Mouse (Mus musculus) kidney, adult 2 months (tissue): Measurements from ENCODE around the gene Slf2. TPM values are rescaled to one million over a fixed set of nuclear protein-coding genes. Genes with fewer than 3 reads are reported as not detected.

Experiments used
- DNase-seq: peaks from one replicate; pipeline ENCODE4 v3.0.0; 2021
- H3K27ac ChIP-seq: fragments of 200-500 bp; 2 replicates; pipeline ENCODE4 v1.5.1; 2012; ENCODE audit warnings: low read depth, low read length, control low read depth, inconsistent platforms; ENCODE audit not compliant: insufficient read depth
- H3K27me3 ChIP-seq: fragments of 200-500 bp; replicated peaks from 2 replicates; pipeline ENCODE4 v1.6.1; 2012; ENCODE audit warnings: mild to moderate bottlenecking, moderate library complexity, low read length, inconsistent platforms; ENCODE audit not compliant: control insufficient read depth, insufficient read depth
- H3K36me3 ChIP-seq: fragments of 200-500 bp; 2 replicates; pipeline ENCODE4 v1.6.1; 2012; ENCODE audit warnings: mild to moderate bottlenecking, moderate library complexity, low read length, inconsistent platforms; ENCODE audit not compliant: control insufficient read depth, insufficient read depth
- H3K4me1 ChIP-seq: fragments of 200-500 bp; 2 replicates; pipeline ENCODE4 v1.6.1; 2011; ENCODE audit warnings: low read length; ENCODE audit not compliant: control insufficient read depth, insufficient read depth
- H3K4me3 ChIP-seq: fragments of 200-500 bp; 2 replicates; pipeline ENCODE4 v1.5.1; 2011; ENCODE audit warnings: mild to moderate bottlenecking, low read depth, low read length, control low read depth; ENCODE audit not compliant: insufficient read depth
- CTCF ChIP-seq: fragments of 200-500 bp; conservative IDR thresholded peaks from 2 replicates; pipeline ENCODE4 v1.5.1; 2011; ENCODE audit warnings: low read depth, mild to moderate bottlenecking, control low read depth, low read length, moderate library complexity, mixed read lengths; ENCODE audit not compliant: insufficient read depth, insufficient read length
- POLR2A ChIP-seq: fragments of 200-500 bp; IDR thresholded peaks from one replicate; pipeline ENCODE4 v1.6.1; 2011; ENCODE audit warnings: low read depth, low read length, control low read depth
- WGBS: fragments of 180-500 bp; shearing (Covaris S2); methylation state at CpG from one replicate; pipeline ENCODE4 v1.1.7; 2018; 5-methylcytosine and 5-hydroxymethylcytosine counted together
- polyA plus RNA-seq: library from polyadenylated mRNA; depleted of rRNA; stranded (reverse); fragments of >200 nt; gene quantifications from 2 replicates; pipeline ENCODE4 v1.2.3, GENCODE M21; 2012

The Slf2 gene
- polyA plus RNA-seq, 1 experiment = 10.5 TPM

DNA sequence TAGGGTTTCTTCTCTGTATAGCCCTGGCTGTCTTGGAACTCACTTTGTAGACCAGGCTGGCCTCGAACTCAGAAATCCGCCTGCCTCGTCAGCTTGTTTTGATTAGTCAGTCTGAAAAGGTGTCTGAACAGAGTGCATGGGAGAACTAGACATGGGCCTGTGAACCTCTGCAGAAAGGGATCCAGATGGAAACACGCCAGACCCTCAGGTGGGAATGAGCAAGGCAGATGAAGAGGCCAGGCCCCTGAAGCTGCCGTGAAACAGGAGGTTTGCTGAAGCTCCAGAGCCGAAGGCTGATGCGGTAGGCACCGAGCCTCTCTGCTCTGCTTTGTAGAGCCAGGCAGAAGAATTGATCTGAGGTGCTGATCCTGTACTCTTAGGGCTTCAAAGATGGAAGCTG lies 81.3 kb downstream of the Slf2 start:
- H3K4me1 ChIP-seq = peaks cover 17% of the 10 kb centered on the region
- TF ChIP-seq POLR2A = no peak
- no peak for TF ChIP-seq CTCF
- no peak overlapping the region for H3K4me3 ChIP-seq
- no peaks in the 10 kb centered on the region for H3K36me3 ChIP-seq
- DNase-seq = no peak
- H3K27me3 ChIP-seq = no peaks in the 10 kb centered on the region
- 86% methylated on average over 8 of the region's 8 CpGs for WGBS
- H3K27ac ChIP-seq = no peak overlapping the region

DNA sequence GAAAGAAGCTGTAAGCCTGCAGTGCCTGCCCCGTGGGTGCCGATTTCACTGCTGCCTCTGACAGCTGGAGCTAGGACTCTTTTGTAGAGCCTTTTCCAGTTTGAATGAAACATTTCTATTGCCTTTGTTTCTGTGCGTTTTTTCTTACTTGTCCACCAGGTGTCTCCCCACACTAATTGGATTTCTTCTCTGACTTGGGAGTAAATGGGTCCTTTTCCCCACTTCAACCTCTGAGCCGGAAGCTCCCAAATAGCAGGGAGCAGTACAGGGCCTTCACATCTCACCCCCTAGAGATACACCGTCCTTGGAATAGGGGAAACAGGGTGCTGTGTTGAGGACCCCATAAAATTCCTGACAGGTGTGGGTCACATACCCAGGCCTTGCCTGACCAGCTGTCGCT lies 81.7 kb downstream of the Slf2 start:
- Histone ChIP-seq H3K36me3 (no peaks in the 10 kb centered on the region), H3K27me3 (no peaks in the 10 kb centered on the region), H3K27ac (no peak overlapping the region), H3K4me1 (peaks cover 13% of the 10 kb centered on the region), H3K4me3 (no peak overlapping the region)
- TF ChIP-seq CTCF (peak; percentile 18; the same call in 1 of the 2 replicates), POLR2A (no peak)
- 30% methylated on average over 6 of the region's 6 CpGs for WGBS
- DNase-seq = peak; percentile 70

DNA sequence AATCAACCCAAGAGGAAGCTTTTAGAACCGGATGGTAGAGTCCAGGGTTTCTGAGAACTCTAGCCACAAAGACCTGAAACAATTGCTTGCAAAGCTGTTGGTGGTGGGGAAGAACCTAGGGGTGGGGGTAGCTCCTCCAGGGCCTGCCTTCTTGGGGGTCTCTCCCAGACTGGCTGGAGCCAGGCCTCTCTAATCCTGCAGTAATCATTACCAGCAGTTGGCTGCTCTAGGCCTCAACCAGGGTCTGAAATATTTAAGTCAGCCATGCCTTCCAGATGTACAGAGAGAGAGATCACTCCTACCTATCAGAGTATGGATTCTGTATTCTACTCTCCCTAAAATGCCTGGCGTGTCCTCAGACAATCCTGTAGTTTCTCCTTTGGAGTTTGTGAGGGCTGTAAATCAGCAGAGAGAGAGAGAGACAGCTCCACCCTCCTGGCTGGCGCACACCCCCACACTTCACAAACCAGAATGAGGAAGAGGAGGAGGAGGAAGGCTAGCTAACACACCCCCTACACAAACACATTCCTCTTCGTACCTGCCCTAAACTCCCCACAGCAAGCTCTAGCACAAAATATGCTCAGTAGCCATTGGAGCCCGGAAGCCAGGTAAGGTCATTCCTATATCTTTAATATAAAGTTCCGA lies 82.8 kb downstream of the Slf2 start:
- H3K36me3 ChIP-seq = no peaks in the 10 kb centered on the region
- peaks cover 7% of the 10 kb centered on the region for H3K4me1 ChIP-seq
- no peaks in the 10 kb centered on the region for H3K27me3 ChIP-seq
- no peak overlapping the region for H3K4me3 ChIP-seq
- WGBS = 54% methylated on average over 6 of the region's 6 CpGs
- no peak for TF ChIP-seq CTCF
- TF ChIP-seq POLR2A = no peak
- peak overlapping the region; percentile 85 for H3K27ac ChIP-seq
- no peak for DNase-seq

DNA sequence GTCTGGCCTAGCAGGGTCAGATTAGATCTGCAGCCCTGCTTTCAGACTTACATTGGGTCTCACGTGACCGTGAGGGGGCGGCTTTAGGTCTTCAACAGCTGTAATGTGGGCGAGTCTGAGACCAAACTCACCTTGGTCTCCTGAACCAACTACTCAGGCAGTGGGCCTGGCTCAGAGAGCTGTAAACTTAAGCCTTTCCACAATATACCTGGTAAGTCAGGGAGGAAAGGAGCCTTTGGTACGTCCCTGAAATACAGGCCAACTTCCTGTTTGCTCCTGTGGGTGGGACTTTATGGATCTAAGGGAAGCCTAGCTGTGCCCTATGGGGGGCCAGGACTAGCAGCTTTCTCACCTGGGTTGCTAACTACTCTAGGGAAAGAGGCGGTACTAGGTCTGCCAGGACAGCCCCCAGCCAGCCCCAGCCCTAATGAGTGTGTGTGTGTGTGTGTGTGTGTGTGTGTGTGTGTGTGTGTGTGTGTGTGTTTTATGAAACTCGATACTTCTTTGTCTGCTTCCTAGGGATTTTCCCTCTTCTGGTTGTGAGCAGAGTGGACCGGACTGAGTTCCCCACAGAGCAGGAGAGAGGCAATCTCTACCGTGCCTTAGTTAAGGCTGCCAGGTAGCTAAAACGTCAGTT lies 83.5 kb downstream of the Slf2 start, which contains the start of gene Lzts2:
Gene Lzts2, plus strand, starts transcription at position 80 of the 637 bp plus-strand sequence.
- no peaks in the 10 kb centered on the region for H3K27me3 ChIP-seq
- peak within 1 kb of the TSS; percentile 79 for H3K4me3 ChIP-seq
- no peaks in the 10 kb centered on the region for H3K36me3 ChIP-seq
- TF ChIP-seq CTCF (no peak), POLR2A (no peak)
- H3K4me1 ChIP-seq = peaks cover 10% of the 10 kb centered on the region
- peak within 1 kb of the TSS; percentile 85 for H3K27ac ChIP-seq
- WGBS = 11% methylated on average over 10 of the region's 10 CpGs
- no peak for DNase-seq

DNA sequence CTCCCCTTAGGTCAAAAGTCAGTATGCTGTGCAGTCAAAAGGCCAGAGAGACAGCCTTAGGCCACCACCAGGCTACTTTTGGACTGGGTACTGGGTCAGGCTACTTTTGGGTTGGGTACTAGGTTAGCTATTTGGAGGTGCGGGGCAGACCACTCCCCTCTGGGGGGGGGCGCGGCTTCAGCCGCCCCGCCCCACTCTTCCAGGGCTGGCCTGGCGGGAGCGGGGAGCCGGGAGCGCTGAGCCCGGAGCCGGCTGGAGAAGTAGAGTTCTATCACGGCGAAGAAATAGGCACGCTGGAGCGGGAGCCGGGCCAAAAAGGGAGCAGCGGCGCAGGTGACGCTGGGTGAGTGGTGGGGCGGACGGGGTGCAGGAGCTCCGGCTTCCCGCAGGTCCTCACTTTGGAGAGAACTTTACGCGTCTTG lies 84.0 kb downstream of the Slf2 start:
- peak overlapping the region; percentile 85 for H3K27ac ChIP-seq
- WGBS = 1% methylated on average over 25 of the region's 25 CpGs
- peaks cover 10% of the 10 kb centered on the region for H3K4me1 ChIP-seq
- H3K27me3 ChIP-seq = no peaks in the 10 kb centered on the region
- peak overlapping the region; percentile 79 for H3K4me3 ChIP-seq
- H3K36me3 ChIP-seq = no peaks in the 10 kb centered on the region
- TF ChIP-seq CTCF (0 out of 2 replicates have a peak, but pooled peaks have one; percentile 7), POLR2A (no peak)
- peak; percentile 92 for DNase-seq

DNA sequence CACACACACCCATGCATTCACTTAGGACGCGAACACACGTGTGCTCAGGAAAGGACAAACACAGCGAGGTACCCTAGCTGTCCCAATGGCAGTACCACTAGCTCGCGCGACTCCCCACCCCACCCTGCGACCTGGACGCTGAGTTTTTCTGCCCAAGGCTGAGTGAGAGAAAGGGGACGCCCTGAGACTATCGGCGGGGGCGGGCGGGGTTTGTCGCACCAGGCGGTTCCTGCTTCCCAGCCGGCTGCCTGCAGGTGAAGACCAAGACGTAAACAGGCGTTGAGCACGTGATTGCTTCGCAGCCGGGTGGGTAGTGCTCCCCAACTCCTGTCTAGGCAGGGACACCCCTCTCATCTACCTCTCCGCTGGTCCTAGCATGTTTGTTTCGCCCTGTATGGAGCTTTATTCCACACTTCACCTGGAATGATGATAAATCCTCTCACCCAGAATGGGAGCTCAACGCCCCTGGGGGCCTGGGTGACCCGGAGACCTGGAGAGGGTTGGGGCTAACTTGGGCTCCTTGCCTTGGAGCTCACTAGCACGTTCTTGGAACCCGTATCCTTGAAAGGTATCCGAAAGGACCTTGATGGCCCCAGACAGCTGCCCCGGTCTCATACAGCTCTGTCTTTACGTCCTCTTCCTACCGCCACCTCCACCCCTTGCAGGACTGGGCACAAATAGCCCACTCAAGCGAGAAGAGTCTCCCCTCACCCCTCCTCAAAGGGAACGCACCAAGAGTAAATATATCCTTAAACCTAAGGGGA lies 84.7 kb downstream of the Slf2 start:
- Histone ChIP-seq H3K27me3 (no peaks in the 10 kb centered on the region), H3K36me3 (no peaks in the 10 kb centered on the region), H3K4me3 (peak overlapping the region; percentile 79), H3K27ac (peak overlapping the region; percentile 85), H3K4me1 (peaks cover 11% of the 10 kb centered on the region)
- peak; percentile 76 for DNase-seq
- TF ChIP-seq POLR2A = no peak
- TF ChIP-seq CTCF = no peak
- under 1% methylated on average over 34 of the region's 34 CpGs for WGBS
